Mouse (Mus musculus): Measurements from ENCODE around the gene Rpl31. TPM values are rescaled to one million over a fixed set of nuclear protein-coding genes. Genes with fewer than 3 reads are reported as not detected.

Gene Rpl31
- total RNA-seq, 2 experiments from 2014 or later, result 770 to 2,763 TPM

- ATAC-seq (replicated peaks; ENCODE audit: low FRiP score, low TSS enrichment, poor library complexity, severe bottlenecking), result peak; percentile 76
These were observed 5.1 kb upstream of the Rpl31 start for GRCm38 (mm10) chr1:39362515-39362893.

- no peak for ATAC-seq (replicated peaks; ENCODE audit: low FRiP score, low TSS enrichment, poor library complexity, severe bottlenecking)
These were observed 2.1 kb upstream of the Rpl31 start for GRCm38 (mm10) chr1:39365562-39365961.

GRCm38 (mm10) chr1:39367045-39367444 is 597 bp upstream of the Rpl31 start:
- ATAC-seq (replicated peaks; ENCODE audit: low FRiP score, low TSS enrichment, poor library complexity, severe bottlenecking), result no peak

- ATAC-seq (replicated peaks; ENCODE audit: low FRiP score, low TSS enrichment, poor library complexity, severe bottlenecking), result no peak
These were observed 712 bp downstream of the Rpl31 start for GRCm38 (mm10) chr1:39368267-39368841.

- ATAC-seq (replicated peaks; ENCODE audit: low FRiP score, low TSS enrichment, poor library complexity, severe bottlenecking), result no peak
These were observed 2.8 kb downstream of the Rpl31 start for GRCm38 (mm10) chr1:39370431-39370830.

- ATAC-seq (replicated peaks; ENCODE audit: low FRiP score, low TSS enrichment, poor library complexity, severe bottlenecking), result no peak
These were observed 4.7 kb downstream of the Rpl31 start for GRCm38 (mm10) chr1:39372220-39372843.

GRCm38 (mm10) chr1:39373378-39373777 is 5.7 kb downstream of the Rpl31 start:
- no peak for ATAC-seq (replicated peaks; ENCODE audit: low FRiP score, low TSS enrichment, poor library complexity, severe bottlenecking)

- no peak for ATAC-seq (replicated peaks; ENCODE audit: low FRiP score, low TSS enrichment, poor library complexity, severe bottlenecking)
These were observed 6.7 kb downstream of the Rpl31 start for GRCm38 (mm10) chr1:39374231-39374809.

- ATAC-seq (replicated peaks; ENCODE audit: low FRiP score, low TSS enrichment, poor library complexity, severe bottlenecking), result no peak
These were observed 8.5 kb downstream of the Rpl31 start for GRCm38 (mm10) chr1:39376121-39376520.

GRCm38 (mm10) chr1:39376726-39377240 is 9.1 kb downstream of the Rpl31 start:
- ATAC-seq (replicated peaks; ENCODE audit: low FRiP score, low TSS enrichment, poor library complexity, severe bottlenecking), result no peak

GRCm38 (mm10) chr1:39378540-39378939 is 10.9 kb downstream of the Rpl31 start:
- ATAC-seq (replicated peaks; ENCODE audit: low FRiP score, low TSS enrichment, poor library complexity, severe bottlenecking), result no peak

- peak; percentile 45; the same call in 1 of the 2 replicates for ATAC-seq (replicated peaks; ENCODE audit: low FRiP score, low TSS enrichment, poor library complexity, severe bottlenecking)
These were observed 11.4 kb downstream of the Rpl31 start for GRCm38 (mm10) chr1:39379021-39379420.

GRCm38 (mm10) chr1:39381017-39381416 is 13.4 kb downstream of the Rpl31 start:
- ATAC-seq (replicated peaks; ENCODE audit: low FRiP score, low TSS enrichment, poor library complexity, severe bottlenecking), result no peak

- no peak for ATAC-seq (replicated peaks; ENCODE audit: low FRiP score, low TSS enrichment, poor library complexity, severe bottlenecking)
These were observed 17.3 kb downstream of the Rpl31 start for GRCm38 (mm10) chr1:39384914-39385313.

GRCm38 (mm10) chr1:39386456-39386855 is 18.8 kb downstream of the Rpl31 start:
- no peak for ATAC-seq (replicated peaks; ENCODE audit: low FRiP score, low TSS enrichment, poor library complexity, severe bottlenecking)

- no peak for ATAC-seq (replicated peaks; ENCODE audit: low FRiP score, low TSS enrichment, poor library complexity, severe bottlenecking)
These were observed 19.9 kb downstream of the Rpl31 start for GRCm38 (mm10) chr1:39387497-39387896.

- ATAC-seq (replicated peaks; ENCODE audit: low FRiP score, low TSS enrichment, poor library complexity, severe bottlenecking), result peak; percentile 62
These were observed 20.5 kb downstream of the Rpl31 start for GRCm38 (mm10) chr1:39388163-39388562.

- peak; percentile 13; the same call in 1 of the 2 replicates for ATAC-seq (replicated peaks; ENCODE audit: low FRiP score, low TSS enrichment, poor library complexity, severe bottlenecking)
These were observed 21.7 kb downstream of the Rpl31 start for GRCm38 (mm10) chr1:39389338-39389737.

GRCm38 (mm10) chr1:39391652-39392051 is 24.0 kb downstream of the Rpl31 start:
- no peak for ATAC-seq (replicated peaks; ENCODE audit: low FRiP score, low TSS enrichment, poor library complexity, severe bottlenecking)

GRCm38 (mm10) chr1:39392189-39392588 is 24.5 kb downstream of the Rpl31 start:
- peak; percentile 38 for ATAC-seq (replicated peaks; ENCODE audit: low FRiP score, low TSS enrichment, poor library complexity, severe bottlenecking)
